Mouse (Mus musculus) adrenal gland (tissue): ENCODE results near the gene Olfr157.
"Not testable (repeated sequence)": the region's sequence is repeated elsewhere in the genome, so short reads cannot be mapped to it uniquely, and the experiment has no call there.

Experiments used
- intact Hi-C: fragments of 180-260 bp; cut with DNase I; formaldehyde crosslinking; loops from one replicate; pipeline ENCODE4 v1.15.1; 2025

Gene Olfr157

GRCm38 (mm10) chr4:43798936-43799335 is 41.1 kb downstream of the Olfr157 start:
- intact Hi-C loops, result no loop called here

GRCm38 (mm10) chr4:43795844-43796243 is 44.2 kb downstream of the Olfr157 start:
- intact Hi-C loops, result not testable (repeated sequence)

GRCm38 (mm10) chr4:43795296-43795695 is 44.7 kb downstream of the Olfr157 start:
- intact Hi-C loops, result no loop called here
